ENCODE assay signal across 20 mouse cellular contexts in genomic region chr3:38795646-38796301, GRCm38 (mm10).
DNase-seq lines count a peak whose midpoint lies in the region; TF ChIP-seq lines count a peak whose summit lies in the region.
"Had no signal": no experiment of that assay in that cellular context is flagged by ENCODE, and none has a peak within 500 bp of the region (broad histone marks: within the 10 kb centered on the region; RNA-seq: fewer than 3 reads in every experiment).

No protein-coding gene starts in this region.

- no peak for TF ChIP-seq POLR2A in brain, embryonic 14.5 days (IDR thresholded peaks at IDR 0.05; ENCODE audit: borderline replicate concordance, extremely low read depth, insufficient read depth, insufficient read length, poor library complexity, severe bottlenecking)
- no peak for TF ChIP-seq POLR2A in lung, adult 2 months (IDR thresholded peaks at IDR 0.05; ENCODE audit: borderline replicate concordance, extremely low read depth, low read depth, low read length)

- intact Hi-C loops in left cerebral cortex, postnatal 14 days (cut with DNase I), result no loop called here

- H3K4me1 ChIP-seq in lung, adult 2 months (ENCODE audit: control insufficient read depth, insufficient read depth, low read length), result no peaks in the 10 kb centered on the region
- H3K4me1 ChIP-seq: limb, embryonic 13.5 days; liver, embryonic 13.5 days; lung, embryonic 15.5 days; stomach, embryonic 15.5 days had no signal

- no peak for TF ChIP-seq CTCF in brain, embryonic 14.5 days (IDR thresholded peaks at IDR 0.05; ENCODE audit: borderline replicate concordance, extremely low read depth, insufficient read depth, insufficient read length)
- no peak for TF ChIP-seq CTCF in lung, adult 2 months (IDR thresholded peaks at IDR 0.05; ENCODE audit: insufficient read depth, low read length)

- no peak overlapping the region for H3K4me3 ChIP-seq in lung, adult 2 months (replicated peaks; ENCODE audit: extremely low read depth, low read depth, low read length)
- H3K4me3 ChIP-seq: embryonic facial prominence, embryonic 13.5 days; layer of hippocampus, adult 2 months; limb, embryonic 13.5 days; liver, embryonic 13.5 days; lung, embryonic 15.5 days; stomach, embryonic 15.5 days had no signal

- peak; percentile 23 to 33 for DNase-seq in left cerebral cortex, postnatal 14 days (ENCODE audit: low spot score in 2 of 2)
- DNase-seq in left cerebral cortex, adult 11 months (ENCODE audit: low spot score), result no peak
- DNase-seq in brain, adult 2 months (ENCODE audit: low read depth, low spot score), result peak; percentile 26
- DNase-seq in brain, embryonic 14.5 days (ENCODE audit: low read depth), result peak; percentile 71
- DNase-seq in mesoderm, embryonic 11.5 days (ENCODE audit: low read depth, low spot score), result peak; percentile 11
- no peak for DNase-seq in adrenal gland, postnatal 10 days
- DNase-seq in lung, adult 2 months, result no peak
- no peak for DNase-seq in spleen, adult 12 weeks (ENCODE audit: low spot score)
- DNase-seq: cerebellum, postnatal 10 days; kidney, adult 8-10 months; kidney, postnatal 14 days; liver, embryonic 13.5 days; lung, postnatal 4 days; right cerebral cortex, postnatal 14 days; thymus, adult 18-20 months had no signal

- WGBS in lung, adult 2 months, result 81% methylated on average over 11 of the region's 11 CpGs

Comparison
In these comparisons a context has a peak if more than half of its experiments do, and no peak if none do; other contexts are left out.
1. DNase-seq: peak in left cerebral cortex, postnatal 14 days (2 of 2), brain, adult 2 months (single experiment), brain, embryonic 14.5 days (single experiment) and mesoderm, embryonic 11.5 days (single experiment); none in left cerebral cortex, adult 11 months (single experiment), adrenal gland, postnatal 10 days (single experiment), lung, adult 2 months (single experiment) and spleen, adult 12 weeks (single experiment).